Comparison of ENCODE assay signal across 8 mouse cellular contexts in genomic region chr10:115470621-115471334, GRCm38 (mm10).
DNase-seq lines count a peak whose midpoint lies in the region; ATAC-seq lines count a peak whose summit lies in the region.

No protein-coding gene starts in this region.

- no peaks in the 10 kb centered on the region for H3K36me3 ChIP-seq in forebrain, embryonic 15.5 days
- H3K36me3 ChIP-seq in liver, embryonic 15.5 days (replicated peaks): no peaks in the 10 kb centered on the region

- no peaks in the 10 kb centered on the region for H3K9me3 ChIP-seq in forebrain, embryonic 15.5 days
- H3K9me3 ChIP-seq in liver, embryonic 15.5 days (replicated peaks): no peaks in the 10 kb centered on the region

- peak overlapping the region; percentile 11 for H3K4me2 ChIP-seq in forebrain, embryonic 15.5 days (replicated peaks)
- H3K4me2 ChIP-seq in liver, embryonic 15.5 days: peak overlapping the region; percentile 13; the same call in 1 of the 2 replicates

- peak; percentile 57 for ATAC-seq in cerebellum, adult (ENCODE audit: insufficient number of reproducible peaks, low FRiP score, low TSS enrichment)
- no peak for ATAC-seq in forebrain, embryonic 15.5 days (replicated peaks)
- no peak for ATAC-seq in liver, embryonic 15.5 days (ENCODE audit: insufficient read depth)

- H3K27me3 ChIP-seq in forebrain, embryonic 15.5 days: peaks cover 80% of the 10 kb centered on the region
- H3K27me3 ChIP-seq in liver, embryonic 15.5 days: no peaks in the 10 kb centered on the region

- H3K4me3 ChIP-seq in forebrain, embryonic 15.5 days: peak overlapping the region; percentile 28
- no peak overlapping the region for H3K4me3 ChIP-seq in liver, embryonic 15.5 days (replicated peaks)

- no peak for DNase-seq in cerebellum, postnatal 4 days (ENCODE audit: low spot score in 2 of 2)
- DNase-seq in brain, adult 2 months (ENCODE audit: low read depth, low spot score): peak; percentile 67
- no peak for DNase-seq in retina, embryonic 14.5 days (ENCODE audit: low spot score)
- no peak for DNase-seq in adrenal gland, postnatal 4 days (ENCODE audit: low spot score in 2 of 2)
- DNase-seq in thymus, postnatal 14 days: no peak

- peak overlapping the region; percentile 21; the same call in 1 of the 2 replicates for H3K27ac ChIP-seq in forebrain, embryonic 15.5 days (replicated peaks)
- no peak overlapping the region for H3K27ac ChIP-seq in liver, embryonic 15.5 days (replicated peaks)

- WGBS in forebrain, embryonic 15.5 days: 40% methylated on average over 17 of the region's 17 CpGs
- 51% methylated on average over 17 of the region's 17 CpGs for WGBS in liver, embryonic 15.5 days (ENCODE audit: insufficient replicate concordance)

- H3K9ac ChIP-seq in forebrain, embryonic 15.5 days (replicated peaks): no peak overlapping the region
- H3K9ac ChIP-seq in liver, embryonic 15.5 days: no peak overlapping the region

- H3K4me1 ChIP-seq in forebrain, embryonic 15.5 days: peaks cover 9% of the 10 kb centered on the region
- no peaks in the 10 kb centered on the region for H3K4me1 ChIP-seq in liver, embryonic 15.5 days (replicated peaks)
